Mouse (Mus musculus): Measurements from ENCODE around the gene Cep131.

GRCm38 (mm10) chr11:120085891-120086627, 568 bp downstream of the Cep131 start:
- TF ChIP-seq EP300 (IDR thresholded peaks at IDR 0.05; ENCODE audit: low read depth): no peak
- no peak for TF ChIP-seq CTCF (IDR thresholded peaks at IDR 0.05; ENCODE audit: low read depth)

Measured in liver, postnatal 0 days (tissue).